Mouse (Mus musculus) embryonic facial prominence, embryonic 15.5 days (tissue): ENCODE measurements around the gene Adamtsl1. TPM values are rescaled to one million over a fixed set of nuclear protein-coding genes. Genes with fewer than 3 reads are reported as not detected.
A peak's percentile ranks its signal among the peaks of the same experiment; 100 is the strongest.

Source experiments
- ATAC-seq: fragments of 200-750 bp; cut with Nextera tagmentation; 2 replicates; pipeline ENCODE4 v1.8.0; 2017; ENCODE audit warnings: low read depth, moderate TSS enrichment; ENCODE audit not compliant: insufficient number of reproducible peaks, low FRiP score, low TSS enrichment
- H3K27ac ChIP-seq: fragments of 300-500 bp; sonication (generic); replicated peaks from 2 replicates; pipeline ENCODE4 v1.5.1; 2015; ENCODE audit warnings: mild to moderate bottlenecking, inconsistent platforms
- H3K27me3 ChIP-seq: fragments of 300-500 bp; sonication (generic); 2 replicates; pipeline ENCODE4 v1.6.1; 2015; ENCODE audit warnings: inconsistent platforms
- H3K36me3 ChIP-seq: fragments of 300-500 bp; sonication (generic); 2 replicates; pipeline ENCODE4 v1.6.1; 2015; ENCODE audit warnings: mild to moderate bottlenecking, inconsistent platforms
- H3K4me1 ChIP-seq: fragments of 300-500 bp; sonication (generic); 2 replicates; pipeline ENCODE4 v1.6.1; 2015; ENCODE audit warnings: inconsistent platforms
- H3K4me2 ChIP-seq: fragments of 300-500 bp; sonication (generic); replicated peaks from 2 replicates; pipeline ENCODE4 v1.6.1; 2015; ENCODE audit warnings: mild to moderate bottlenecking, inconsistent platforms
- H3K4me3 ChIP-seq: fragments of 300-500 bp; sonication (generic); replicated peaks from 2 replicates; pipeline ENCODE4 v1.5.1; 2015; ENCODE audit warnings: mild to moderate bottlenecking, inconsistent platforms
- H3K9ac ChIP-seq: fragments of 300-500 bp; sonication (generic); 2 replicates; pipeline ENCODE4 v1.6.1; 2015; ENCODE audit warnings: inconsistent platforms
- H3K9me3 ChIP-seq: fragments of 300-500 bp; sonication (generic); replicated peaks from 2 replicates; pipeline ENCODE4 v1.6.1; 2016; ENCODE audit warnings: inconsistent platforms
- WGBS: fragments of 180-500 bp; shearing (Covaris S2); methylation state at CpG from one replicate; pipeline ENCODE4 v1.1.7; 2015; 5-methylcytosine and 5-hydroxymethylcytosine counted together
- polyA plus RNA-seq: library from polyadenylated mRNA; unstranded; fragments of >200 nt; fragmentation: Nextera tagmentation; extraction: Ambion mirVana; gene quantifications from 2 replicates; pipeline ENCODE4 v1.2.1, GENCODE M21; 2015

Adamtsl1 gene
- polyA plus RNA-seq, 1 experiment from 2014 or later, result 38.0 TPM

DNA sequence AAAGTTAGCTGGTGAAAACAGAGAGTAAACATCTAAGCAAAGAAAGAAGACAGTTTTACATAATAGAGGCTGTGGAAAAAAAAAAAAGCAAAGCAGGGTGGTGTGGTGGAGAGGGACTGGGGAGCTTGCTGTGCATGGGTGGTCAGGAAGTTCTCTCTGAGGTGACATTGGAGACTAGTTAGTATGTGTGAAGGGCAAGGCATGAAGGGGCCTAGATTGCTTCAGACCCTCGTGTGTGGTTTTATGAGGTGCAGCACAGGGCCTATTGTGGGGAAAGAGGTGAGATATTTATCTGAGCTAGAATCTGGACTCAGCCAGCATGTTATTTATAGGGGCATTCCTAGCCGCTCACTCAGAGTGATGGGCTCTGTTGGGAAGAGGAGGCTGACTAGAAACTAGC, 605.1 kb downstream of the Adamtsl1 start:
- H3K36me3 ChIP-seq, result no peaks in the 10 kb centered on the region
- H3K4me1 ChIP-seq, result peaks cover 6% of the 10 kb centered on the region; the same call in 1 of the 2 replicates
- H3K9ac ChIP-seq, result no peak overlapping the region
- H3K4me2 ChIP-seq, result no peak overlapping the region
- no peaks in the 10 kb centered on the region for H3K27me3 ChIP-seq
- WGBS, result 62% methylated on average over 2 of the region's 2 CpGs
- no peaks in the 10 kb centered on the region for H3K9me3 ChIP-seq
- ATAC-seq, result no peak
- H3K27ac ChIP-seq, result no peak overlapping the region
- H3K4me3 ChIP-seq, result no peak overlapping the region

DNA sequence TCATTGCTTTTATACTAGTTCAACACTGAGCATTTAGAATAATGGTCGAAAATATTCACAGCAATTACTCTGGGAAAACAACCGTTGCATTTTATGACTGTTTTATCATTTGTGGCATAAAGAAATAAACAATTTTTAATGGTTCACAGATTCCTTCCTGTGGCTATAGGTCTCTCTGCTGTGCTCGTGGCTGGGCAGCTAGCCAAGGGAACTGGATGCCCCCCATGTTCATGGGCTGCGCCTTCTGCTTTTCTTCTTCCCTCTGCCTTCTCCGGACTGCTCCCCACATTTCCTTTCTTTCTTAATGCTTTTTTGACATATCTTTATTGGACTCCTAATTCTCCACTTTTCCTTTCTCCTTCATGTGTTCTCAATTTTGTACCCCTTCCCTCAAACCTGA, 608.5 kb downstream of the Adamtsl1 start:
- Histone ChIP-seq H3K4me2 (no peak overlapping the region), H3K36me3 (no peaks in the 10 kb centered on the region), H3K4me3 (no peak overlapping the region), H3K4me1 (peaks cover 6% of the 10 kb centered on the region; the same call in 1 of the 2 replicates), H3K27me3 (no peaks in the 10 kb centered on the region), H3K9me3 (no peaks in the 10 kb centered on the region), H3K9ac (no peak overlapping the region), H3K27ac (0 out of 2 replicates have a peak overlapping the region, but pooled peaks have one; percentile 8)
- ATAC-seq, result no peak
- WGBS, result 30% methylated on average over 5 of the region's 5 CpGs

DNA sequence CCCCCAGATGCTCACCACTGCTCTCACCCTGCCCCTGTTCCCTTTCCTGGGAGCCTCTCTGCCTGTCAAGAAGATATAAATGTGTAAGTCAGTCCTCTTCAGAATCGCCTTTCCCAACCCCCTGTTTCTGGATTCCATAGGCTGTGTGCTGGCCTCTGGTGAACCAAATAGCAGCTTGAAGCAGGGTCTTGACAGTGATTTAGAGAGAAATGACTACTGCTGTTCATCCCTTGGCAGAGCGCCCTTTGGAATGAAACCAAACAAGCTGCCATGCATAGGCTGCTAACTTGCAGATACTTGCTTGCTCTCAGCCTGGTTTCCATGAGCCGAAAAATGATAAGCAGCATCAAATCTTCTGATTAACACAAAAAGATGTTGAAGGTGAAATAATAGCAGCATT, 610.4 kb downstream of the Adamtsl1 start:
- H3K4me1 ChIP-seq, result peaks cover 6% of the 10 kb centered on the region; the same call in 1 of the 2 replicates
- ATAC-seq, result no peak
- no peaks in the 10 kb centered on the region for H3K36me3 ChIP-seq
- H3K9me3 ChIP-seq, result no peaks in the 10 kb centered on the region
- 33% methylated on average over 3 of the region's 3 CpGs for WGBS
- no peak overlapping the region for H3K27ac ChIP-seq
- H3K9ac ChIP-seq, result no peak overlapping the region
- no peak overlapping the region for H3K4me2 ChIP-seq
- no peak overlapping the region for H3K4me3 ChIP-seq
- no peaks in the 10 kb centered on the region for H3K27me3 ChIP-seq

DNA sequence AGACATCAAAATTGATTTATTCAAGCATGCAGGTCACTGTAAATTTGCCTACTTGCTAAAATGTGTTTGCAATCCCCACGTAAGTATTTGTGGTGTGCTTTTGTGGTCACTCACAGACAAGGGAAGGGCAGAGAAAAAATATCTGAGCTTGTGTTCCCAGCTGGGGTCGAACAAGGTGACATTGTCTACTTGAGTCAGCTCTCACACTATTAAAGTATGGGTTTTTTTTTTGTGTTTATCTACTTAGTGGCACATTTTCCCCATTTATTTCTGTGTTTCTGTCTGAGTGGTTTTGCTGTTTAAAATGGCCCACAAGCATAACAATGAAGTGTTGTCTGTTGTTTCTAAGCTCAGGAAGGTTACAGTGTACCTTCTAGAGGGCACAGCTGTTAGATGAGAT, 612.7 kb downstream of the Adamtsl1 start:
- Histone ChIP-seq H3K4me2 (no peak overlapping the region), H3K4me1 (peaks cover 6% of the 10 kb centered on the region; the same call in 1 of the 2 replicates), H3K9me3 (no peaks in the 10 kb centered on the region), H3K36me3 (no peaks in the 10 kb centered on the region), H3K4me3 (no peak overlapping the region), H3K9ac (no peak overlapping the region), H3K27me3 (no peaks in the 10 kb centered on the region), H3K27ac (no peak overlapping the region)
- ATAC-seq, result no peak
- 70% methylated on average over 2 of the region's 2 CpGs for WGBS

DNA sequence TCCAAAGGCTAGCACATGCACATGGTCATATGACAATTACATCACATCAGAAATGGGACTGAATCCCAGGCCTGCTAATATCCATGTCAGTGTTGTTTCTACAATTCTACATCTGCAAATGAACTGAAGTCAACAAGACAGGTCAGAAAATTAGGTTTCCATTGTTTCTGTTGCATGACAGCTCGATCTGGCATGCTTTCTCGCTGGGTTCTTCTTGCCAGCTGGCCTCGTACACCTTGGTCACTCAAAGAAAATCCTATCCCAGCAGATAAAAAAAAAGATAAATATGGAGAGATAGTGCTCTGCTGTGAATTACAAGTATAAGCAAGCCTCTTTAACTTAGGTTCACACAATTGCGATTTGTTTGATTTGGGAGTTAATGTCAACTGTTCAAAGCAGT, 644.6 kb downstream of the Adamtsl1 start:
- Histone ChIP-seq H3K9ac (no peak overlapping the region), H3K27ac (no peak overlapping the region), H3K4me1 (no peaks in the 10 kb centered on the region), H3K27me3 (no peaks in the 10 kb centered on the region), H3K9me3 (no peaks in the 10 kb centered on the region), H3K4me2 (no peak overlapping the region), H3K36me3 (no peaks in the 10 kb centered on the region), H3K4me3 (no peak overlapping the region)
- no peak for ATAC-seq
- 84% methylated on average over 4 of the region's 4 CpGs for WGBS

DNA sequence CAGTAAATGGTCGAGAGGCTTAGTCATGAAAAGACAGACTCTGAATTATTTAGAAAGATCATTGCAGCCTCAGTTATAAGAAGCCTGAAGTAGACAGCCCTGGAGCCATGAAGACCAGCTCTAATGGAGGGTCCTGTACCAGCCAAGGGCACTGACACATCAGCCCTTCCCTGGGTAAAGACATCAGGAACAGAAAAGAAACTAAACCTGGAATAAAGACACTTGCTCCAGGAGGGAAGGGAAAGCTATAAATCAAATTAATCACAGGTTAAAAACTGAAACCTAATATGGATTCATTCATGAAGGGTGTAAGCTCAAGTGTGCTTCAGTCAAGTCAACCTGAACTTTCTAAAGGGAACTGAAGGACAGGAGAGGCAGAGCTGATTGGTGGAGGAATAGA, 645.4 kb downstream of the Adamtsl1 start:
- 57% methylated on average over 1 of the region's 1 CpGs for WGBS

DNA sequence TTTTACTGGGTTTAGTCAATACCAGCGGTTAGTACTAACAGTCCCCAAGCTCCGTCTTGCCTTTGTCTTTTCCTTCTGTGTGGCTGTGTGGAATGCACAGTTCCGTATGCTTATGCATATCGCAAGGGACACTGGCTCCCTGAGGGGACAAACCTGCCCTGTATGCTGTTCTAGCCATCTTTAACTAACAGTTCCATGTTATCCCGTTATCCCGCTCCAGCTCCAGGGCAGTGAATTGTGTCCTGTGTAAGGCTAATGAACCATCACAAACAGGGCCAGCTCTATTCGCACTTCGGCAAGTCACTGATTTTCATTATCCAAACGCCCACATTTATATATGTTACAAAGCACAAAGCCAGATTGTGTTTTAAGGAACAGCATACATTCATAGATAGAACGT, 656.8 kb downstream of the Adamtsl1 start:
- Histone ChIP-seq H3K9me3 (no peaks in the 10 kb centered on the region), H3K4me3 (no peak overlapping the region), H3K4me1 (no peaks in the 10 kb centered on the region), H3K36me3 (no peaks in the 10 kb centered on the region), H3K27ac (no peak overlapping the region), H3K27me3 (no peaks in the 10 kb centered on the region), H3K9ac (no peak overlapping the region), H3K4me2 (no peak overlapping the region)
- 81% methylated on average over 10 of the region's 10 CpGs for WGBS
- no peak for ATAC-seq

More for the DNA sequence above, 645.4 kb downstream of the Adamtsl1 start:
- H3K27ac ChIP-seq, result no peak overlapping the region
- no peaks in the 10 kb centered on the region for H3K27me3 ChIP-seq
- no peak for ATAC-seq
- no peak overlapping the region for H3K4me3 ChIP-seq
- no peak overlapping the region for H3K4me2 ChIP-seq
- H3K4me1 ChIP-seq, result no peaks in the 10 kb centered on the region
- H3K36me3 ChIP-seq, result no peaks in the 10 kb centered on the region
- no peak overlapping the region for H3K9ac ChIP-seq
- no peaks in the 10 kb centered on the region for H3K9me3 ChIP-seq

DNA sequence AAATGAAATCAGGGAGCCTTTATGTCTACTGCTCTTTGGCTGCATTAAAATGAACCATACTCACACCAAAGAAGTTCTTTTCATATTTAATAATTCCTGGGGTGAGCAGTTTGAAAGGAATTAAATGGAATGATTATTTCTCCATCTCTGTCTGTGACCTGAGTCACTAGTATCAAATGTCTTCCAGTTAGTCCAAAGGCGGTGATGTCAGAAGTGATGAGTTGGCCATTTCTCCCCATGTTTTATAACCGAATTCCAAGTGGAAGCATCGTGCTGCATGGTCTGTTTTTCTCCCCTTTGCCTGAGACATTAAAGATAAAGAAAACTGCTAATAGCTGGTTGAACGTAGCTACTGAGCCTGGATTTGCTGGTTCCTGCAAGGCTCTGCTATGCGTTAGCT, 657.5 kb downstream of the Adamtsl1 start:
- no peaks in the 10 kb centered on the region for H3K36me3 ChIP-seq
- no peak overlapping the region for H3K4me3 ChIP-seq
- no peaks in the 10 kb centered on the region for H3K4me1 ChIP-seq
- H3K27ac ChIP-seq, result no peak overlapping the region
- no peak overlapping the region for H3K4me2 ChIP-seq
- H3K27me3 ChIP-seq, result no peaks in the 10 kb centered on the region
- H3K9ac ChIP-seq, result no peak overlapping the region
- no peaks in the 10 kb centered on the region for H3K9me3 ChIP-seq
- WGBS, result 52% methylated on average over 5 of the region's 5 CpGs
- no peak for ATAC-seq

DNA sequence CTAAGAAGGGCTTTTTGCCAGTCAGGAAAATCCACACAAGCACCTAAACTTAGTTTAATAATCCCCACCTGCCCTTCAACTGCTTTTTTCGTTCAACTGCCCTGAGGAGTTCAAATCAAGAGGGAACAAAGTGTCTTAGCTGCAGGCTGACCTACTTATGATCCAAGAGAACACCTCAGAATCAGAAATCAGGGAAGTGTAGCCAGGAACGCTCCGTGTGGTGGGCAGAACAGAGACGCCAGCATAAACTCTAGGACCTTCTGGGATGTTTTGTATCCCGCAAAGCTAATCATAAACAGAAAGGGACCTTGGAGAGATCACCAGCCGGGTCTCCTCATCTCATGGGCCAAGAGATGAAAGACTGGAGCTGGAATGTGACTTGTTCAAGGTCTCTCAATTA, 663.5 kb downstream of the Adamtsl1 start:
- Histone ChIP-seq H3K9ac (no peak overlapping the region), H3K27ac (no peak overlapping the region), H3K4me2 (no peak overlapping the region), H3K4me3 (no peak overlapping the region), H3K9me3 (no peaks in the 10 kb centered on the region), H3K27me3 (no peaks in the 10 kb centered on the region), H3K36me3 (no peaks in the 10 kb centered on the region), H3K4me1 (0 out of 2 replicates have a peak, but pooled peaks cover 5% of the 10 kb centered on the region)
- no peak for ATAC-seq
- WGBS, result 67% methylated on average over 6 of the region's 6 CpGs

DNA sequence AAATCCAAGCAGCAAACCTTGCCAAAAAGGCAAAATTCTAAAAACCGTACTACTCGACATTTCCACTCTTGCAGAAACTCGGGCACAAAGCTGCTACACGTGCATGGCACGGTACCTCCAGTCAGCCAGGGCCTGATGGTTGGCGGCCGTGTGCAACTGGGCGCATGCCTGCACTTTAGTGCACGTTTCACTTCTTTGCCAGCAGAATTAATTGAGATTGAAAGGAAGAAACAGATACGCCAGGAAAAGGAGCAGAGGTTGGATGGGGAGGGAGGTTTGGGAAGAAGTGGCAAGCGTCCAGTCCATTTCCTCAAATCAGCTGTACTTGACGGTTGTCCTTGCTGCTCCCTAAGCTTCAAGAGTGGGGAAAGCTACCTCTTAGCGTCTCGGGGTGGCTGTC, 664.1 kb downstream of the Adamtsl1 start:
- no peak for ATAC-seq
- WGBS, result 75% methylated on average over 14 of the region's 14 CpGs

DNA sequence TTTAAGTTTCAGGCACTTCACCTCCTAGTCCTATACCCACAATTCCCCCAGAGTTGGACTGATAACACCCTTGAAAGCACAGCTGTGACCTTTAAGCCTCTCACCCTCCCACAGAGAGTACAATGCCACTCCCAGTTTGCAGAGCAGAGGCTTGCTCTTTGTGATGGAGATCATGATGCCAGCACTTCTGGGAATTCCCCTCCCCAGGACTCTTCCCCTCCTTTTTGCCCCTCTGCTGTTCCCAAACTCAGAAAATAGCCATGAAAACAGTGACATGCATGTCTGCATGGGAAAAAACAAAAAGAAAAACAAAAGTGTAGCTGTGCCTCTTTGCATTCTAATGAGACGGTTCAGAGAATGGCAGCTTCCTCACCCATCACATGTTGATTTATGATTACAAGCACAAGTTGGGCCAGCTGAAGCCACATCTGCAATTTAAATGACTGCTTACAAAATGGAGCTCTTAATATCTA, 669.8 kb downstream of the Adamtsl1 start:
- WGBS, result 47% methylated on average over 1 of the region's 1 CpGs
- Histone ChIP-seq H3K4me3 (no peak overlapping the region), H3K27me3 (no peaks in the 10 kb centered on the region), H3K4me1 (no peaks in the 10 kb centered on the region; the same call in 1 of the 2 replicates), H3K27ac (no peak overlapping the region), H3K36me3 (no peaks in the 10 kb centered on the region), H3K9ac (no peak overlapping the region), H3K9me3 (no peaks in the 10 kb centered on the region), H3K4me2 (no peak overlapping the region)
- ATAC-seq, result no peak

More for the DNA sequence above, 664.1 kb downstream of the Adamtsl1 start:
- Histone ChIP-seq H3K9me3 (no peaks in the 10 kb centered on the region), H3K4me2 (no peak overlapping the region), H3K9ac (no peak overlapping the region), H3K27ac (no peak overlapping the region), H3K36me3 (no peaks in the 10 kb centered on the region), H3K4me3 (no peak overlapping the region), H3K4me1 (0 out of 2 replicates have a peak, but pooled peaks cover 5% of the 10 kb centered on the region), H3K27me3 (no peaks in the 10 kb centered on the region)

DNA sequence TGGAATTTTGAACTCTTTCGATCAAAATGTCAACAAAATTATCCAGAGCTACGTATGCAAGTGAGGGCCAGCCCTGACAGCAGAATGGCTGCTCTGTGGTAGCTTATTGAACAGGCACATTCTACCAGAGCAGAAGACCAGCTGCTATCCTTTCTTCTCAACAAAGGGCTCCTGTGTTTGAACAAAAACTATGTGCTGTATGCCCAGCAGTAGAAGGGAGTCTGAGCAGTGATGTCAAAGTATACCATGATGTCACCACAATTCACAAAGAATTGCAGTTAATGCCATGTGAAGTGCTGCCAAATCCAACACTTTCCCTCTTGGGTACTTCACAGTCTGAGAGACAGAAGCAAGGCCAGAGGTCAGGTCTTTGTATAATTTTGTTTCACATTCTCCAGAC, 675.9 kb downstream of the Adamtsl1 start:
- H3K4me3 ChIP-seq, result no peak overlapping the region
- H3K9me3 ChIP-seq, result no peaks in the 10 kb centered on the region
- H3K27ac ChIP-seq, result no peak overlapping the region
- no peak overlapping the region for H3K4me2 ChIP-seq
- H3K27me3 ChIP-seq, result no peaks in the 10 kb centered on the region
- H3K4me1 ChIP-seq, result no peaks in the 10 kb centered on the region
- ATAC-seq, result no peak
- H3K36me3 ChIP-seq, result no peaks in the 10 kb centered on the region
- whole genome bisulfite sequencing, result 82% methylated on average over 2 of the region's 2 CpGs
- H3K9ac ChIP-seq, result no peak overlapping the region
